Mouse (Mus musculus): ENCODE measurements around the gene Ush2a. TPM values are rescaled to one million over a fixed set of nuclear protein-coding genes. Genes with fewer than 3 reads are reported as not detected.

Gene Ush2a
- total RNA-seq, 1 experiment from 2014 or later, result not detected

- no peak for ATAC-seq (replicated peaks; ENCODE audit: low read depth, poor library complexity, severe bottlenecking)
Observed at GRCm38 (mm10) chr1:188952501-188952900, 690.7 kb downstream of the Ush2a start.

- peak; percentile 52; the same call in 1 of the 2 replicates for ATAC-seq (replicated peaks; ENCODE audit: low read depth, poor library complexity, severe bottlenecking)
Observed at GRCm38 (mm10) chr1:188973078-188973477, 711.3 kb downstream of the Ush2a start.

- no peak for ATAC-seq (replicated peaks; ENCODE audit: low read depth, poor library complexity, severe bottlenecking)
Observed at GRCm38 (mm10) chr1:188973926-188974325, 712.1 kb downstream of the Ush2a start.

GRCm38 (mm10) chr1:188980050-188980449 is 718.2 kb downstream of the Ush2a start:
- ATAC-seq (replicated peaks; ENCODE audit: low read depth, poor library complexity, severe bottlenecking), result peak; percentile 99

DNA sequence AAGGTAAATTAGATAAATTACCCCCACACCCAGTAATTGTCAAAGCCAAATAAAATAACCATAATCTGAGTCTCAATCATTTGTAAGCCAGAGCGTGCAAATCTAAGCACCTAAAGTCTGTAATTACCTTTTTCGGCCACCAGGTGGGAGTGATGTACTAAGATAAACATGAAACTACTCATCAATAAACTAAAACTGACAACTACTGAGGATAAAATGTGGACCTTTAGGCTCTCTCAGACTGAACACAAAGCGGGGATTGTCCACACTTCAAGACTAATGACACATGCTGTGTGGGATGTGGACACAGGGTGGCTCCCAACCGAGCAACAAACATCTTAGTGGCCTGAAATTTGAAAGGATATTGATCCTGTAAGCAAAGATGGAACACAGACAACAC is 731.4 kb downstream of the Ush2a start:
- ATAC-seq (replicated peaks; ENCODE audit: low read depth, poor library complexity, severe bottlenecking), result peak; percentile 84

DNA sequence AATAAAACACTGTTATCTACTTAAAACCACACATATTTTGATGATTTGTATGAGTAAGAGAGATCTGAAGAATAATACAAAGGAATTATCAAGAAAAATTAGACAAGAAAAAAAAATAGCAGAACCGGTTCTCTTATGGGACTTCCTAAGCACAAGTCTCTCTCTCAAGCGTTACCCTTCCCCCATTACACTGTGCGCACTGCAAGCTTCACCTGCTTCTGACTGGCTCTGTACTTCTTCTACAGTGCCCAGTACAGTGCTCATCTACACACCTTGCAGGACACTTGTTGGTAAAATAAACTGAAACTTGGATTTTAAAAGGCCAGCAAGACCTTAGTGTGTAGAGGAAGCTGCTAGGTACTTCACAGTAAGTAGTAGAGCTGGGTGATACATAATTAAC is 736.1 kb downstream of the Ush2a start:
- ATAC-seq (replicated peaks; ENCODE audit: low read depth, poor library complexity, severe bottlenecking), result no peak

DNA sequence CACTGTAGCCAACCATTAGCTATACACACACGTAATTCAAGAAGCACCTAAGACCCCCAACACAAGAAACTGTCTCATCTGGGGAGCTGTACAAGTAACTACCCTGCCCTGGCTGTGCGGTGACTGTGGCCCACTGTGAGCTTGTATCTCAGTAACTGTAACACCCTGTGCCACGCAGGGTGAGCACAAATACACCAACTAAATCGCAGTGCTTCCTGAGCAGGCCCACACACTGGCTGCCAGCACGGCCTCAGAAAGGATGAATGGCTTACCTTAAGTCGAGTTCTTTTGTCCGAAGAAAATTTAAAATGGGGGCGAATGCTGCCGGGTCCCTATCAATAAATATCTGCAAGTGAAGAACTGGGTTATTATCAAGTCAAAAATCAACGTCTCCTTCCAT is 738.2 kb downstream of the Ush2a start:
- ATAC-seq (replicated peaks; ENCODE audit: low read depth, poor library complexity, severe bottlenecking), result no peak

GRCm38 (mm10) chr1:189001815-189002214 is 740.0 kb downstream of the Ush2a start:
- no peak for ATAC-seq (replicated peaks; ENCODE audit: low read depth, poor library complexity, severe bottlenecking)

DNA sequence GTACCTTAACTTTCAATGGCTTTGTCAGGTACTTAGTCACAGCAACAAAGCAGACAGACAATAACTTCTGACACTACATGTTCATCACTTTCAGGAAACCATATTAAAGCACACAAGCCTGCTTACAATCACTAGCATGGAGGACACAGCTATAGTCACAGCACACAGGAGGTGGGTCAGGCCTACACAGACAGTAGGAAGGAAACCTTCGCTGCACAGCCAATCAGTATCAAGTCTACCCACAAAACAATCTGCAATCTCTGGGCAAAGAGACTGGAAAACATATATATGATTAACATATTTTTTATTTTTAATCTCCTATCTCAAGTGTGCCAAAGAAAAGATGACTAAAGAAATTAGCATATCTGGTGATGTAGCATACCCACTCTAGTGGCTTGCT is 743.0 kb downstream of the Ush2a start:
- no peak for ATAC-seq (replicated peaks; ENCODE audit: low read depth, poor library complexity, severe bottlenecking)

DNA sequence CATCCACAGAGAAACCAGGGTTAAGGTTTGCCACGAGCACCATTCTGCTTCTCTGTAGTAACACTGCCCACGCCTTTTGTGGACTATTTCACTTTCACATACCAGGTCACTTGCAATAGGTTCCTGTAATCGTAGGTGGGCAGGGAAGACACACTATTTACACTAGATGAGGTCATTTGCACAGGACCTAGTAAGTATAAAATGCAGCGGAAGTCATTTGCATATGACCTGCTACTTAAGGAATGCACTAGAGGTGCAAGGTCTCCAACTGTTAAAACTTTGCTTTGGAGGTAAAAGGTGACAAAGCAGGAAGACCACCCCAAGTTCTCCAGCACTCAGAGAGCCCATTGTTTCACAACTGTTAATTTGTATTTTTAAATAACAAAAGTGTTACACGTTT is 744.4 kb downstream of the Ush2a start:
- no peak for ATAC-seq (replicated peaks; ENCODE audit: low read depth, poor library complexity, severe bottlenecking)

GRCm38 (mm10) chr1:189006826-189007225 is 745.0 kb downstream of the Ush2a start:
- ATAC-seq (replicated peaks; ENCODE audit: low read depth, poor library complexity, severe bottlenecking), result 0 out of 2 replicates have a peak, but pooled peaks have one; percentile 2

DNA sequence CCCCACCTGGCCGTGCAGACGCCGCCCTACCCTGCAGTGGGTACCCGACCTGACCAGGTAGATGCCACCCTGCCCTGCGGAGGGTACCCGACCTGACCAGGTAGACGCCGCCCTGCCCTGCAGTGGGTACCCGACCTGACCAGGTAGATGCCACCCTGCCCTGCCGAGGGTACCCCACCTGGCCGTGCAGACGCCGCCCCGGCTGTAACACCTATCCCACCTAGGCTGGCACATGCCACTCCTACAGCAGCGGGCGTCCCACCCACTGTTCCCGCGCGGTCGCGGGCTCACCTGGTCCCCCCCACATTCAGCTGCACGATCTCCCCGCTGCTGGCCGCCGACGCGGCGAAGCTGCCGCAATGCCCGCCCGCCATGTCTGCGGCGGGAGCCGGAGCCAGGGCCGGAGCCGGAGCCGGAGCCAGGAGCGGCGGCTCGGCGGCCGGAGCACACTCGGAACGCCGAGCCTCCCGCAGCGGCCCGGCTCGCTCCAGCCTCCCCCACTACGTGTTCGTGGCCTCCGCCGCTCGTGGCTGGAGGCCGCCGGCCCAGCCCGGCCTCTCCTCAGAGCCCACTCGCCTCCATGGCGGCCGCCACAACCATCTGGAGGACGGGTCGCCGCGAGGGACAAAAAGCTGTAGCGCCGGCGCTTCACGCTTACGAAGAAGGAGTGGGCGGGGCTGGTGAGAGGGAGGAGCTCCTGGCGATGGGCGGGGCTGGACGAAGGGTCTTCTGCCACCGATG is 745.6 kb downstream of the Ush2a start, which contains the start of gene Kctd3:
Kctd3 (minus strand) TSS at position 603 of the 741 bp plus-strand sequence.
- ATAC-seq (replicated peaks; ENCODE audit: low read depth, poor library complexity, severe bottlenecking), result peak; percentile 97

DNA sequence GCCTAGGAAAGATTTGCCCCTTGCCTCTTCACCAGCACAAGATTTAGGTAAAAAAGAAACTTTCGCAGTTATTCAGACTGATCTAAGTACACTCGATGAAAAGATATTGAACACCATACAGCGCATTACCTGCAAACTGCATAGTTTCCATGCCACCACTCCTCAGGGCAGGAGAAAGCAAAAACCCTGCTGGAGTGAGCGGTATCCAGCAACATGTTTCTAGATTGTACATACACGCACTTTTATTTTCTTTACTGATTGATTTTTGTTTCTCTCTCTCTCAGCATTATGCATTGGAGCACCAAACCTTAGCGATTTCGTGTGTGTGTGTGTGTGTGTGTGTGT is 746.1 kb downstream of the Ush2a start:
- peak; percentile 29 for ATAC-seq (replicated peaks; ENCODE audit: low read depth, poor library complexity, severe bottlenecking)

DNA sequence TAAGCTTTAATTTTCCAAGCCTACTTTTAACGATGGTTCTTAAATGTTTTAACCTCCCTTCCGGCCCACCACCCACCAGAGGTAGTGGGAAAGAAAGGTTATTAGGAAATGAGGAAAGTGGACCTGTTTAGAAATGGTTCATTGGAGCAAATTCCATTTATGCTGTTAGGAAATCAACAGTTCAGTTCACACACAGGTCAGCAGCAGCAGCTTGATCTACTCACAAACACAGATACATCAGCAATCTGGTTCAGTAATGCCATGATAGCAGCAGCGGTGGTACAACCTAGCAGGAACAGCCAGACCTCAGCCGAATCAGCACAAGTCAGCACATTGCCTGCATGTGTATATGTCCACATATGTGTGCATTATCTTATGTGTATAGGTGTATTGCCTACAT is 748.8 kb downstream of the Ush2a start:
- ATAC-seq (replicated peaks; ENCODE audit: low read depth, poor library complexity, severe bottlenecking), result no peak

GRCm38 (mm10) chr1:189012846-189013586 is 751.2 kb downstream of the Ush2a start:
- ATAC-seq (replicated peaks; ENCODE audit: low read depth, poor library complexity, severe bottlenecking), result peak; percentile 57

- ATAC-seq (replicated peaks; ENCODE audit: low read depth, poor library complexity, severe bottlenecking), result no peak
Observed at GRCm38 (mm10) chr1:189013587-189013921, 751.7 kb downstream of the Ush2a start.
